Mouse (Mus musculus): ENCODE results near the gene Rxfp2. TPM values are rescaled to one million over a fixed set of nuclear protein-coding genes. Genes with fewer than 3 reads are reported as not detected.

The Rxfp2 gene
- polyA plus RNA-seq, 1 experiment from 2014 or later: 0.34 TPM

Other genes with a start within 250 kb of the Rxfp2 start
- 46.6 and 52.0 TPM in 2 replicates for gene Fry, start 100.0 kb downstream of the Rxfp2 start, polyA plus RNA-seq (2015; fragmentation: Nextera tagmentation; extraction: Ambion mirVana)

All from hindbrain, embryonic 15.5 days (tissue).